Mouse (Mus musculus) CH12.LX (cell line): ENCODE measurements around the gene Igsf21. TPM values are rescaled to one million over a fixed set of nuclear protein-coding genes. Genes with fewer than 3 reads are reported as not detected.

Experiments
- DNase-seq: peaks from one replicate; pipeline ENCODE4 v3.0.0-alpha.2; 2013; ENCODE audit errors: extremely low read depth
- H3K27ac ChIP-seq: 2 replicates; pipeline ENCODE4 v1.5.1; 2012; ENCODE audit warnings: low read depth, mild to moderate bottlenecking, control low read depth, moderate library complexity; ENCODE audit not compliant: insufficient read depth
- H3K27me3 ChIP-seq: replicated peaks from 2 replicates; pipeline ENCODE3; 2012; ENCODE audit warnings: inconsistent platforms
- H3K36me3 ChIP-seq, 2 experiments: replicated peaks in 1 of 2; 2 replicates each; pipeline versions ENCODE3 to v1.6.1; 2012; ENCODE audit warnings: inconsistent platforms in 1 of 2, low read length in 1 of 2, mild to moderate bottlenecking in 1 of 2, mixed read lengths in 1 of 2, moderate library complexity in 1 of 2; ENCODE audit not compliant: control insufficient read depth in 1 of 2, insufficient read depth in 1 of 2
- H3K4me1 ChIP-seq, 2 experiments: 2 replicates each; pipeline ENCODE4 v1.6.1; 2012; ENCODE audit warnings: inconsistent platforms in 1 of 2, moderate library complexity in 1 of 2; ENCODE audit not compliant: insufficient read depth in 2 of 2, control insufficient read depth in 1 of 2
- H3K4me2 ChIP-seq: 2 replicates; pipeline ENCODE4 v1.6.1; 2012; ENCODE audit warnings: low read depth, mild to moderate bottlenecking, control low read depth; ENCODE audit not compliant: poor library complexity, insufficient read depth, severe bottlenecking
- H3K4me3 ChIP-seq, 3 experiments: fragments of 150-350 bp in 1 of 3; sonication (generic) in 1 of 3; replicated peaks in 1 of 3; 2 replicates each; pipeline versions ENCODE3 to v1.5.1; 2011 to 2012; ENCODE audit warnings: low read depth in 2 of 3, low read length in 2 of 3, mild to moderate bottlenecking in 2 of 3, moderate library complexity in 2 of 3, control low read depth in 1 of 3, improper control_type of control experiment in 1 of 3, inconsistent platforms in 1 of 3, mixed read lengths in 1 of 3; ENCODE audit not compliant: poor library complexity in 1 of 3
- H3K79me2 ChIP-seq: replicated peaks from 2 replicates; pipeline ENCODE4 v1.6.1; 2012; ENCODE audit warnings: mild to moderate bottlenecking, moderate library complexity; ENCODE audit not compliant: control insufficient read depth, poor library complexity, insufficient read depth, severe bottlenecking; ENCODE audit errors: extremely low read depth
- H3K9ac ChIP-seq: 2 replicates; pipeline ENCODE4 v1.6.1; 2012; ENCODE audit warnings: low read depth, mild to moderate bottlenecking, control low read depth, moderate library complexity; ENCODE audit not compliant: insufficient read depth
- H3K9me3 ChIP-seq: replicated peaks from 2 replicates; pipeline ENCODE3; 2012; ENCODE audit warnings: low read length, inconsistent platforms, mixed read lengths
- BHLHE40 ChIP-seq: IDR thresholded peaks from 2 replicates; pipeline ENCODE4 v1.6.1; 2011; ENCODE audit warnings: mild to moderate bottlenecking, low read depth, low read length, improper control_type of control experiment
- CTCF ChIP-seq, 2 experiments: IDR thresholded peaks in 1 of 2; conservative IDR thresholded peaks in 1 of 2; 2 replicates each; pipeline ENCODE4 v1.5.1; 2011 to 2012; ENCODE audit warnings: low read depth in 2 of 2, low read length in 2 of 2, improper control_type of control experiment in 1 of 2, inconsistent platforms in 1 of 2, mild to moderate bottlenecking in 1 of 2, moderate library complexity in 1 of 2
- E2F4 ChIP-seq: IDR thresholded peaks from 2 replicates; pipeline ENCODE4 v1.6.1; 2011; ENCODE audit warnings: low read depth, low read length, improper control_type of control experiment; ENCODE audit not compliant: insufficient replicate concordance
- EP300 ChIP-seq: IDR thresholded peaks from 2 replicates; pipeline ENCODE4 v1.6.1; 2011; ENCODE audit warnings: low read length, improper control_type of control experiment
- HCFC1 ChIP-seq: IDR thresholded peaks from 2 replicates; pipeline ENCODE4 v1.6.1; 2012; ENCODE audit warnings: low read depth, mild to moderate bottlenecking, inconsistent platforms, low read length, improper control_type of control experiment
- JUN ChIP-seq: IDR thresholded peaks from 2 replicates; pipeline ENCODE4 v1.6.1; 2011; ENCODE audit warnings: low read depth, mild to moderate bottlenecking, low read length, improper control_type of control experiment, moderate library complexity; ENCODE audit not compliant: insufficient read depth
- JUND ChIP-seq: conservative IDR thresholded peaks from 2 replicates; pipeline ENCODE4 v1.6.1; 2011; ENCODE audit warnings: low read depth, low read length, improper control_type of control experiment
- MAX ChIP-seq: IDR thresholded peaks from 2 replicates; pipeline ENCODE4 v1.6.1; 2011; ENCODE audit warnings: low read length, improper control_type of control experiment
- MAZ ChIP-seq: IDR thresholded peaks from 2 replicates; pipeline ENCODE4 v1.6.1; 2012; ENCODE audit warnings: low read depth, mild to moderate bottlenecking, inconsistent platforms, low read length, improper control_type of control experiment, moderate library complexity
- MEF2A ChIP-seq: IDR thresholded peaks from 2 replicates; pipeline ENCODE4 v1.6.1; 2014; ENCODE audit warnings: low read depth, mild to moderate bottlenecking, inconsistent platforms, low read length, improper control_type of control experiment, borderline replicate concordance
- MXI1 ChIP-seq: IDR thresholded peaks from 2 replicates; pipeline ENCODE4 v1.6.1; 2011; ENCODE audit warnings: mild to moderate bottlenecking, low read depth, low read length, improper control_type of control experiment
- NRF1 ChIP-seq: IDR thresholded peaks from 2 replicates; pipeline ENCODE4 v1.6.1; 2014; ENCODE audit warnings: low read depth, mild to moderate bottlenecking, inconsistent platforms, low read length, improper control_type of control experiment, moderate library complexity
- POLR2A ChIP-seq: IDR thresholded peaks from 2 replicates; pipeline ENCODE4 v1.6.1; 2011; ENCODE audit warnings: low read depth, mild to moderate bottlenecking, improper control_type of control experiment, low read length
- POLR2AphosphoS2 ChIP-seq: IDR thresholded peaks from 2 replicates; pipeline ENCODE4 v1.6.1; 2011; ENCODE audit warnings: low read depth, low read length, improper control_type of control experiment
- SMC3 ChIP-seq: IDR thresholded peaks from 2 replicates; pipeline ENCODE4 v1.6.1; 2011; ENCODE audit warnings: low read depth, low read length, improper control_type of control experiment
- TBP ChIP-seq: conservative IDR thresholded peaks from 2 replicates; pipeline ENCODE4 v1.6.1; 2011; ENCODE audit warnings: low read depth, low read length, improper control_type of control experiment
- TCF12 ChIP-seq: IDR thresholded peaks from 2 replicates; pipeline ENCODE4 v1.6.1; 2014; ENCODE audit warnings: low read depth, mild to moderate bottlenecking, inconsistent platforms, low read length, improper control_type of control experiment
- USF1 ChIP-seq: IDR thresholded peaks from 2 replicates; pipeline ENCODE4 v1.6.1; 2014; ENCODE audit warnings: low read depth, mild to moderate bottlenecking, inconsistent platforms, low read length, improper control_type of control experiment
- USF2 ChIP-seq: conservative IDR thresholded peaks from 2 replicates; pipeline ENCODE4 v1.6.1; 2011; ENCODE audit warnings: low read depth, low read length, improper control_type of control experiment
- ZKSCAN1 ChIP-seq: IDR thresholded peaks from 2 replicates; pipeline ENCODE4 v1.6.1; 2012; ENCODE audit warnings: low read depth, inconsistent platforms, low read length, improper control_type of control experiment, borderline replicate concordance
- ZMIZ1 ChIP-seq: IDR thresholded peaks from 2 replicates; pipeline ENCODE4 v1.6.1; 2012; ENCODE audit warnings: low read depth, mild to moderate bottlenecking, inconsistent platforms, low read length, improper control_type of control experiment
- dilution Hi-C: fragments of 300-500 bp; cut with MboI; formaldehyde crosslinking; loops from 2 replicates; pipeline ENCODE4 v1.14.3; 2020; ENCODE audit warnings: low sequenced_read_pairs; ENCODE audit not compliant: extremely low pct_unique_long_range_greater_than_20kb, extremely low pct_ligation_motif_present
- in situ Hi-C: fragments of 300-500 bp; cut with MboI; formaldehyde crosslinking; loops from 3 replicates; pipeline ENCODE4 v1.14.3; 2019; ENCODE audit warnings: low sequenced_read_pairs, low pct_ligation_motif_present, low pct_unique_long_range_greater_than_20kb, mixed read lengths
- polyA plus RNA-seq: library from polyadenylated mRNA; unstranded; fragments of >175 nt; gene quantifications from 2 replicates; pipeline ENCODE4 v1.2.1, GENCODE M21; 2012; ENCODE audit warnings: low read depth; ENCODE audit not compliant: insufficient read length
- total RNA-seq, 2 experiments: library from RNA; depleted of rRNA; stranded (reverse); fragments of 300-350 nt in 1 of 2; fragments of >200 nt in 1 of 2; gene quantifications; 2 replicates each; pipeline ENCODE4 v1.2.3; 2012 to 2014

Gene Igsf21
- total and polyA plus RNA-seq, 3 experiments = not detected

DNA sequence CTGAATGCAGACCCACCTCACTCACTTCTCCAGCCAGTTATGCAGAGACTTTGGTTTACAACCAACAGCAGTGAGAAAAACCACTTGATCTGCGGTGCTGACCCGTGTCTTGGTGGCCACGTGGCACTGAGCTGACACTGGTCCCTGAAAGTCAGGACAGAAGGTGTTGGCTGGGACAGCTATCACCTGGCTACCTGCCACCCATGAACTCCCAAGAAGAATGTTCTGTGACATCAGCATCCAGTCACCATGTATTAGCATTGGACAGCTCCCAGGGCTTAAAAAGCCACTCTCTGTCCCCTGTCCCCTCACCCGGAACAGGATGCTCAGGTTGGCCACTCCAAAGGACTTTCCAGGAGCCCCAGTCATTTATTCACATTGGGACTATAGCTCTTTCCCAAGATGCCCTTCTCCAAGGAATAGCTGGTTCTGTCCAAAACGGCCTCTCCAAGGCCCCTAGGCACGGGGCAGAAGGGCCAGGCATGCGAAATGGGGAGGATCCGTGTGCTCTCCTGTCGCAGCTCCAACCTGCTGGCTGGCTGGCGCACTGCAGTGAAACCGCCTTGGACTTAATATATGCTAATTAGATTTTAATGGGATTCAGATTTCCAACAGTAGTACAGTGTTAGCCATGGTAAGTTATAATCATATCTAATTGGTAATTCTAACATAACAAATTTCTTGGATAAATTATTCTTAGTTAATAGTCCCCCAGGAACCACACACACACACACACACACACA is 235.7 kb downstream of the Igsf21 start:
- dilution Hi-C loops (no loop called here), in situ Hi-C loops (no loop called here)
- H3K27ac ChIP-seq = no peak overlapping the region
- no peak overlapping the region for H3K9ac ChIP-seq
- no peak for DNase-seq
- H3K4me2 ChIP-seq = no peak overlapping the region
- no peaks in the 10 kb centered on the region for H3K79me2 ChIP-seq
- no peaks in the 10 kb centered on the region for H3K4me1 ChIP-seq
- no peak overlapping the region for H3K4me3 ChIP-seq
- peaks cover 55% of the 10 kb centered on the region for H3K9me3 ChIP-seq
- TF ChIP-seq USF2 (no peak), TBP (no peak), USF1 (no peak), BHLHE40 (no peak), HCFC1 (no peak), MAX (no peak)
- H3K36me3 ChIP-seq = no peaks in the 10 kb centered on the region
- H3K27me3 ChIP-seq = peaks cover 2% of the 10 kb centered on the region

DNA sequence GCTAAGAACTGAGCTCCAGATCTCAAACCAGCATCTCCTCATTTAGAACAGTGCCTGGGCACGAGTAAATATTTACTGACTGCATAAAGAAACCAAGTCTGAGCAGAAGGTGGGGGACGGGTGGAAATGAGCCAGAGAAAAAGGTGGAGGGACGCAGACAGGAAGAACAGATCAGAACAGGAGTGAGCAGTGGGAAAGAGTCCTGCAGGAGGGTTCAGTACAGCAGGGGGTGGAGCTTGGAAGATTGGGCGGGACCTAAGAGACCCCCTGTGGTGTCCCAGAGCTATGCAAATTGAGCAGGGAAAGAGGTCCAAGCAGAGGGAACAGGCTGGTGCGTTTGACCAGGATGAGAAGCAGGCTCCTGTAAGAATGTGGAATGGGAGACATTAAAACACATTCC is 241.7 kb downstream of the Igsf21 start:
- TF ChIP-seq TCF12 (no peak), EP300 (no peak), NRF1 (no peak), E2F4 (no peak), JUN (no peak), POLR2A (no peak), JUND (no peak), USF2 (no peak), POLR2AphosphoS2 (no peak), ZMIZ1 (no peak), BHLHE40 (no peak), MAX (no peak), MEF2A (no peak), ZKSCAN1 (no peak), SMC3 (no peak), MXI1 (no peak), CTCF (conservative IDR thresholded peaks at IDR 0.05 in 1 of 2, IDR thresholded peaks at IDR 0.05 in 1 of 2; ENCODE audit: low read depth in 2 of 2, low read length in 2 of 2) (no peak), USF1 (no peak), MAZ (no peak), TBP (no peak)
- Histone ChIP-seq H3K9me3 (peaks cover 71% of the 10 kb centered on the region), H3K36me3 (no peaks in the 10 kb centered on the region), H3K27me3 (no peaks in the 10 kb centered on the region), H3K4me1 (no peaks in the 10 kb centered on the region), H3K9ac (no peak overlapping the region), H3K79me2 (no peaks in the 10 kb centered on the region), H3K27ac (no peak overlapping the region), H3K4me2 (no peak overlapping the region), H3K4me3 (no peak overlapping the region)
- in situ Hi-C loops = no loop called here
- dilution Hi-C loops = no loop called here
- DNase-seq = no peak
